Mouse (Mus musculus): ENCODE results near the gene Krtap31-2.

Gene Krtap31-2

GRCm38 (mm10) chr11:99935991-99936390 is at the start of gene Krtap31-2:
TSS of gene Krtap31-2 (plus strand) at chr11:99936291.
- no peak for DNase-seq

GRCm38 (mm10) chr11:99907620-99908019 is 28.5 kb upstream of the Krtap31-2 start, which contains the start of gene Krtap31-1:
TSS of gene Krtap31-1 (plus strand) at chr11:99907920.
- no peak for DNase-seq

GRCm38 (mm10) chr11:99914451-99914850 is 21.6 kb upstream of the Krtap31-2 start, which contains the start of gene Gm11565:
TSS of gene Gm11565 (plus strand) at chr11:99914751.
- no peak for DNase-seq

- no peak for DNase-seq
These were observed 1.7 kb downstream of the Krtap31-2 start for GRCm38 (mm10) chr11:99937751-99938264.

- DNase-seq, result no peak
These were observed 12.1 kb downstream of the Krtap31-2 start, which contains the start of gene Krtap9-5 for GRCm38 (mm10) chr11:99948175-99948574. TSS of gene Krtap9-5 (plus strand) at chr11:99948475.

- DNase-seq, result no peak
These were observed 28.1 kb downstream of the Krtap31-2 start for GRCm38 (mm10) chr11:99964213-99964612.

GRCm38 (mm10) chr11:99965961-99966360 is 29.9 kb downstream of the Krtap31-2 start:
- no peak for DNase-seq

GRCm38 (mm10) chr11:99978953-99979352 is 42.9 kb downstream of the Krtap31-2 start, which contains the start of gene Krtap29-1:
TSS of gene Krtap29-1 (minus strand) at chr11:99979053.
- DNase-seq, result no peak

GRCm38 (mm10) chr11:99982731-99983130 is 46.6 kb downstream of the Krtap31-2 start:
- no peak for DNase-seq

- DNase-seq, result no peak
These were observed 47.4 kb downstream of the Krtap31-2 start for GRCm38 (mm10) chr11:99983442-99983841.

- no peak for DNase-seq
These were observed 49.4 kb downstream of the Krtap31-2 start for GRCm38 (mm10) chr11:99985291-99986092.

GRCm38 (mm10) chr11:99986180-99986647 is 50.1 kb downstream of the Krtap31-2 start, which contains the start of gene Krtap16-1:
TSS of gene Krtap16-1 (minus strand) at chr11:99986597.
- no peak for DNase-seq
